Mouse (Mus musculus): Measurements from ENCODE around the gene Kiz. TPM values are rescaled to one million over a fixed set of nuclear protein-coding genes. Genes with fewer than 3 reads are reported as not detected.
A peak's percentile ranks its signal among the peaks of the same experiment; 100 is the strongest.

Gene Kiz
- polyA plus RNA-seq, 1 experiment, result 0.76 TPM

GRCm38 (mm10) chr2:147011474-147012140, 155.9 kb downstream of the Kiz start:
- Histone ChIP-seq H3K27ac (ENCODE audit: insufficient read depth, low read depth, low read length) (peak overlapping the region; percentile 98; the same call in 1 of the 2 replicates), H3K4me3 (ENCODE audit: low read depth, low read length) (no peak overlapping the region), H3K36me3 (ENCODE audit: control insufficient read depth, insufficient read depth, low read length) (no peaks in the 10 kb centered on the region), H3K4me1 (ENCODE audit: control insufficient read depth, insufficient read depth, insufficient read length, low read length) (peaks cover 2% of the 10 kb centered on the region; the same call in 1 of the 2 replicates), H3K27me3 (ENCODE audit: control insufficient read depth, insufficient read depth, low read length) (no peaks in the 10 kb centered on the region)
- 51% methylated on average over 3 of the region's 3 CpGs for WGBS
- no peak for TF ChIP-seq CTCF (IDR thresholded peaks at IDR 0.05; ENCODE audit: extremely low read depth, insufficient read length, insufficient replicate concordance, low read depth, low read length)
- no peak for TF ChIP-seq POLR2A (IDR thresholded peaks at IDR 0.05; ENCODE audit: low read depth, low read length)

- TF ChIP-seq CTCF (IDR thresholded peaks at IDR 0.05; ENCODE audit: extremely low read depth, insufficient read length, insufficient replicate concordance, low read depth, low read length) (no peak), POLR2A (IDR thresholded peaks at IDR 0.05; ENCODE audit: low read depth, low read length) (no peak)
- 15% methylated on average over 7 of the region's 7 CpGs for WGBS
Measured at GRCm38 (mm10) chr2:147012141-147012622, 156.5 kb downstream of the Kiz start.

GRCm38 (mm10) chr2:147012623-147013184, 157.0 kb downstream of the Kiz start, which contains the start of gene Xrn2:
TSS of gene Xrn2 (plus strand) at chr2:147012996.
- no peaks in the 10 kb centered on the region for H3K36me3 ChIP-seq (ENCODE audit: control insufficient read depth, insufficient read depth, low read length)
- peak within 1 kb of the TSS; percentile 98 for H3K27ac ChIP-seq (ENCODE audit: insufficient read depth, low read depth, low read length)
- TF ChIP-seq POLR2A (IDR thresholded peaks at IDR 0.05; ENCODE audit: low read depth, low read length) (peak; percentile 92), CTCF (IDR thresholded peaks at IDR 0.05; ENCODE audit: extremely low read depth, insufficient read length, insufficient replicate concordance, low read depth, low read length) (no peak)
- no peaks in the 10 kb centered on the region for H3K27me3 ChIP-seq (ENCODE audit: control insufficient read depth, insufficient read depth, low read length)
- under 1% methylated on average over 37 of the region's 37 CpGs for WGBS
- peak within 1 kb of the TSS; percentile 76 for H3K4me3 ChIP-seq (ENCODE audit: low read depth, low read length)
- peaks cover 2% of the 10 kb centered on the region; the same call in 1 of the 2 replicates for H3K4me1 ChIP-seq (ENCODE audit: control insufficient read depth, insufficient read depth, insufficient read length, low read length)

More at GRCm38 (mm10) chr2:147012141-147012622, 156.5 kb downstream of the Kiz start:
- Histone ChIP-seq H3K4me1 (ENCODE audit: control insufficient read depth, insufficient read depth, insufficient read length, low read length) (peaks cover 2% of the 10 kb centered on the region; the same call in 1 of the 2 replicates), H3K36me3 (ENCODE audit: control insufficient read depth, insufficient read depth, low read length) (no peaks in the 10 kb centered on the region), H3K27me3 (ENCODE audit: control insufficient read depth, insufficient read depth, low read length) (no peaks in the 10 kb centered on the region), H3K4me3 (ENCODE audit: low read depth, low read length) (peak overlapping the region; percentile 26; the same call in 1 of the 2 replicates), H3K27ac (ENCODE audit: insufficient read depth, low read depth, low read length) (peak overlapping the region; percentile 98)

- under 1% methylated on average over 59 of the region's 59 CpGs for WGBS
- peaks cover 2% of the 10 kb centered on the region; the same call in 1 of the 2 replicates for H3K4me1 ChIP-seq (ENCODE audit: control insufficient read depth, insufficient read depth, insufficient read length, low read length)
- H3K27me3 ChIP-seq (ENCODE audit: control insufficient read depth, insufficient read depth, low read length), result no peaks in the 10 kb centered on the region
- H3K27ac ChIP-seq (ENCODE audit: insufficient read depth, low read depth, low read length), result peak overlapping the region; percentile 98
- no peak for TF ChIP-seq CTCF (IDR thresholded peaks at IDR 0.05; ENCODE audit: extremely low read depth, insufficient read length, insufficient replicate concordance, low read depth, low read length)
- TF ChIP-seq POLR2A (IDR thresholded peaks at IDR 0.05; ENCODE audit: low read depth, low read length), result peak; percentile 14; the same call in 1 of the 2 replicates
- H3K4me3 ChIP-seq (ENCODE audit: low read depth, low read length), result peak overlapping the region; percentile 76
- no peaks in the 10 kb centered on the region for H3K36me3 ChIP-seq (ENCODE audit: control insufficient read depth, insufficient read depth, low read length)
Measured at GRCm38 (mm10) chr2:147013194-147013969, 157.7 kb downstream of the Kiz start.

GRCm38 (mm10) chr2:147014101-147014886, 158.6 kb downstream of the Kiz start:
- H3K4me1 ChIP-seq (ENCODE audit: control insufficient read depth, insufficient read depth, insufficient read length, low read length), result peaks cover 2% of the 10 kb centered on the region; the same call in 1 of the 2 replicates
- no peaks in the 10 kb centered on the region for H3K36me3 ChIP-seq (ENCODE audit: control insufficient read depth, insufficient read depth, low read length)
- 8% methylated on average over 15 of the region's 15 CpGs for WGBS
- no peak overlapping the region for H3K4me3 ChIP-seq (ENCODE audit: low read depth, low read length)
- TF ChIP-seq CTCF (IDR thresholded peaks at IDR 0.05; ENCODE audit: extremely low read depth, insufficient read length, insufficient replicate concordance, low read depth, low read length) (no peak), POLR2A (IDR thresholded peaks at IDR 0.05; ENCODE audit: low read depth, low read length) (no peak)
- H3K27me3 ChIP-seq (ENCODE audit: control insufficient read depth, insufficient read depth, low read length), result no peaks in the 10 kb centered on the region
- peak overlapping the region; percentile 26; the same call in 1 of the 2 replicates for H3K27ac ChIP-seq (ENCODE audit: insufficient read depth, low read depth, low read length)

Other genes with a start within 250 kb of the Kiz start
- 5.1 and 8.0 TPM in 2 replicates for gene Xrn2, start 157.1 kb downstream of the Kiz start, polyA plus RNA-seq (2012; rRNA removed)
- not detected in 2 replicates for gene Nkx2-4, start 229.6 kb downstream of the Kiz start, polyA plus RNA-seq (2012; rRNA removed)